Mouse (Mus musculus) C2C12 (cell line): ENCODE results near the gene Fam114a1. TPM values are rescaled to one million over a fixed set of nuclear protein-coding genes. Genes with fewer than 3 reads are reported as not detected.

Experiments
- H3K27me3 ChIP-seq: one replicate; pipeline ENCODE4 v1.6.1; 2011; ENCODE audit not compliant: control insufficient read depth, insufficient read depth, insufficient read length
- H3K36me3 ChIP-seq: one replicate; pipeline ENCODE4 v1.6.1; 2011; ENCODE audit not compliant: control insufficient read depth, insufficient read depth
- H3K4me3 ChIP-seq: one replicate; pipeline ENCODE4 v1.5.1; 2011; ENCODE audit warnings: mild to moderate bottlenecking, control low read depth; ENCODE audit not compliant: poor library complexity, insufficient read depth, severe bottlenecking
- H3K79me2 ChIP-seq: one replicate; pipeline ENCODE4 v1.6.1; 2011; ENCODE audit not compliant: control insufficient read depth, insufficient read depth
- H3K79me3 ChIP-seq: one replicate; pipeline ENCODE4 v1.6.1; 2011; ENCODE audit warnings: low read depth, control low read depth
- H3ac ChIP-seq: one replicate; pipeline ENCODE3; 2011; ENCODE audit warnings: low read depth; ENCODE audit not compliant: control insufficient read depth, insufficient read length
- CEBPB ChIP-seq: IDR thresholded peaks from one replicate; pipeline ENCODE4 v1.6.1; 2011; ENCODE audit warnings: low read depth, mild to moderate bottlenecking, control low read depth, moderate library complexity
- CTCF ChIP-seq: IDR thresholded peaks from one replicate; pipeline ENCODE4 v1.5.1; 2011; ENCODE audit not compliant: control insufficient read depth, insufficient read depth, insufficient read length
- FOSL1 ChIP-seq: IDR thresholded peaks from one replicate; pipeline ENCODE4 v1.8.0; 2011; ENCODE audit warnings: mild to moderate bottlenecking, low read length; ENCODE audit not compliant: poor library complexity, insufficient read depth, severe bottlenecking
- MAX ChIP-seq: IDR thresholded peaks from one replicate; pipeline ENCODE4 v1.6.1; 2011; ENCODE audit warnings: mild to moderate bottlenecking, control low read depth
- MYOD1 ChIP-seq: IDR thresholded peaks from one replicate; pipeline ENCODE4 v1.6.1; 2011; ENCODE audit warnings: low read depth; ENCODE audit not compliant: control insufficient read depth, insufficient read length
- MYOG ChIP-seq: IDR thresholded peaks from one replicate; pipeline ENCODE4 v1.6.1; 2011; ENCODE audit not compliant: control insufficient read depth, insufficient read length; ENCODE audit errors: extremely low read depth
- USF1 ChIP-seq: IDR thresholded peaks from one replicate; pipeline ENCODE4 v1.6.1; 2011; ENCODE audit warnings: low read depth, mild to moderate bottlenecking, control low read depth, moderate library complexity
- polyA plus RNA-seq: library from polyadenylated mRNA; unstranded; fragments of >200 nt; fragmentation: generic; extraction: Trizol; gene quantifications from one replicate; pipeline ENCODE4 v1.2.1, GENCODE M21; 2012; ENCODE audit warnings: missing spikeins

Fam114a1 gene
- polyA plus RNA-seq, 1 experiment, result 14.0 TPM

DNA sequence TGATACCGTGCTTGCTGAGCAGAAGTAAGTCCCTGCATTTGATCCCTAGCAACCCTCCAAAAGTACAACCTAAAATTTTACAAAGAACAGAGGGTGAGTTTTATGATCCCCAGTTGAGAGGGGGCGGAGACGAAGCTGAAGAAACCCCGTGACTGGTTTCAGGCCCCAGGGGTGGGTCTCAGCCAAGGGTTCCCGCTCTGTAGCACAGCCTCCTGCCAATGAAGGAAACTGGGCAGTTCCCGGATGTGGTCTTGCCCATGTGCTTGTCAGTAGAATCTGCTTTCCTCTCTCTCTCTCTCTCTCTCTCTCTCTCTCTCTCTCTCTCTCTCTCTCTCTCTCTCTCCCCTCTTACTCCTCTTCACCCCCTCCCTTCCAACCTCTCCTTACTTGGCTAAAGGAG is 56.0 kb downstream of the Fam114a1 start:
- Histone ChIP-seq H3K27me3 (no peaks in the 10 kb centered on the region), H3K4me3 (no peak overlapping the region), H3K79me2 (no peaks in the 10 kb centered on the region), H3K36me3 (peaks cover 27% of the 10 kb centered on the region), H3ac (no peak overlapping the region), H3K79me3 (no peaks in the 10 kb centered on the region)
- TF ChIP-seq USF1 (no peak), MAX (no peak), CTCF (no peak), CEBPB (no peak), MYOG (no peak), MYOD1 (no peak), FOSL1 (no peak)

DNA sequence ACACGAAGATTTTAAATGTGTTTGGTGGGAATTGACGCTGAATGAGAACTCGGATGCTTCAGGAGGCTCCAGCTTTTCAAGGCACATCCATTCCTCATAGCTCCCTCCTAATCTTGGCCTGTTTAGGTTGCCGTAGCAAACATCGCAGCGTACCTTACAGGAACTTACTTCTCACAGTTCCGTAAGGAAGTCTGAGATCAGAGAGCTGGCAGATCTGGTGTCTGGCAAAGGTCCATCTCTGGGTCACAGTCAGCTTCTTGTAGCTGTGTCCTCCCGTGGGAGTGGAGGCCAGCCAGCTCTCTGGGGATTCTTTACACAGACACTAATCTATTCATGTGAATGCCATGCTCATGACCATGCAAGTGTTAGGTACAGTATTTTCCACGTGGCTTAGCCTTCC is 56.9 kb downstream of the Fam114a1 start:
- no peaks in the 10 kb centered on the region for H3K79me2 ChIP-seq
- H3K4me3 ChIP-seq, result no peak overlapping the region
- H3K79me3 ChIP-seq, result no peaks in the 10 kb centered on the region
- peaks cover 24% of the 10 kb centered on the region for H3K36me3 ChIP-seq
- H3K27me3 ChIP-seq, result no peaks in the 10 kb centered on the region
- TF ChIP-seq CEBPB, result no peak
- no peak overlapping the region for H3ac ChIP-seq

DNA sequence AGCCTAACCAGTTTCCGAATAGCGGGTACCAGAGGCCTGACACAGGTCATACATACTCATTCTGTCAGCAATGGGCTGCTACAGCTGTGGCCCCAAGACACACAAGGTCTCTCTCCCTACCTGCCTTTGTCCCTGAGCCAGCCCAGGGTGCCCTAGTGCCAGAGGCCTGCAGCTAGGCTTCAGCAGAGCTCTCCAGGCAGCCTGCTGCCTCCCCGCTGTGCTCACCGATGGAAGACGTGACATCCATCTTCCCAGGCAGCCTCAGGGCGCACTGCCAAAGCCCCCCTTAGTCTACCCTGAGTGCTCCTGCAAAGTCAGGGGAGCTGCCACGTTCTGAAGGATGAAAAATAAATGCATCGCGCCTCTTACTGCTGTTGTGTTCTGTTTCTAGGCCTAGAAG is 58.1 kb downstream of the Fam114a1 start:
- no peaks in the 10 kb centered on the region for H3K27me3 ChIP-seq
- no peaks in the 10 kb centered on the region for H3K79me3 ChIP-seq
- TF ChIP-seq MAX (no peak), CTCF (no peak), MYOG (no peak), USF1 (no peak), MYOD1 (no peak), FOSL1 (no peak), CEBPB (no peak)
- H3K4me3 ChIP-seq, result no peak overlapping the region
- no peak overlapping the region for H3ac ChIP-seq
- peaks cover 21% of the 10 kb centered on the region for H3K36me3 ChIP-seq
- no peaks in the 10 kb centered on the region for H3K79me2 ChIP-seq

DNA sequence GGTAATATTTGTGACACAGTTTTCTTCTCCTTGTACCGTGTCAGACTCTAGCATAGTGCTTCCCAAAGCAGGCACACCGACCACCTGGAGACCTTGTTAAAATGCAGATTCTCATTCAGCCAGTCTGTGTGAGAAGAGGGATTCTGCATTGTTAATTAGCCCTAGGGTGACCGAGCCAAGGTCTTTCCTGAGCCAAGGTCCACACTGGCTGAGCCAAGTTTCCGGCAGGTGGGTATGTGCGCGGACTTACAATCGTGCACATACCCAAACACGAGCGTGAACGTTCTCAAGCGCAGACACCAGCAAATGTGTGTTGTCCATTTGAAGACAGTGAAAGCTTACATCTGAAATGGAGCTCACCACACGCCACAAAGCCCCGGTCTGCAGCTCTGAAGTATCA is 66.7 kb downstream of the Fam114a1 start:
- TF ChIP-seq CEBPB, result no peak
- TF ChIP-seq MYOG, result no peak
- no peak for TF ChIP-seq USF1
- no peak for TF ChIP-seq FOSL1
- no peak for TF ChIP-seq MYOD1
- TF ChIP-seq MAX, result no peak
- no peak for TF ChIP-seq CTCF
- Histone ChIP-seq H3K27me3 (no peaks in the 10 kb centered on the region), H3K79me2 (no peaks in the 10 kb centered on the region), H3K36me3 (no peaks in the 10 kb centered on the region), H3ac (no peak overlapping the region), H3K79me3 (no peaks in the 10 kb centered on the region), H3K4me3 (no peak overlapping the region)

DNA sequence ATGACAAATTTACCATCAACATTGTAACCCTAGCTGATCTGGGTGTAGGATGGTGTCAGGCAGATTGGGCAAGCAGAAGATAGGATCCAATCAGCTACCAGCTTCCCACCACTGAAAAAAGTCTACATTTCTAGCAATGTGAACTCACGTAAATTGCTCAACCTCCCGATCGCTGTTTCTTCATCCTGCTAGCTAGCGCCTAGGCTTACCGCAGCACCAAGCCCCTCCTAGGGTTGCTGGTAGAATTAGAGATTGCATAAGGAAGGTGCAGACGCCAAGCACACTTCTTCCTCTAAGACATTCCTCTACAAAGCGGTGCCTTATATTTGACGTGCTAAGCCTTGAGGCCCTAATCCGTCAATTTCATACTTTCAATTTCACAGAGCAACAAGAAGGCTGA is 68.4 kb downstream of the Fam114a1 start:
- H3K79me2 ChIP-seq, result no peaks in the 10 kb centered on the region
- no peak overlapping the region for H3ac ChIP-seq
- H3K36me3 ChIP-seq, result no peaks in the 10 kb centered on the region
- TF ChIP-seq FOSL1, result no peak
- no peak for TF ChIP-seq CTCF
- no peak for TF ChIP-seq USF1
- TF ChIP-seq MYOD1, result no peak
- TF ChIP-seq MAX, result no peak
- no peak for TF ChIP-seq MYOG
- no peak for TF ChIP-seq CEBPB
- no peaks in the 10 kb centered on the region for H3K79me3 ChIP-seq
- no peak overlapping the region for H3K4me3 ChIP-seq
- H3K27me3 ChIP-seq, result no peaks in the 10 kb centered on the region

DNA sequence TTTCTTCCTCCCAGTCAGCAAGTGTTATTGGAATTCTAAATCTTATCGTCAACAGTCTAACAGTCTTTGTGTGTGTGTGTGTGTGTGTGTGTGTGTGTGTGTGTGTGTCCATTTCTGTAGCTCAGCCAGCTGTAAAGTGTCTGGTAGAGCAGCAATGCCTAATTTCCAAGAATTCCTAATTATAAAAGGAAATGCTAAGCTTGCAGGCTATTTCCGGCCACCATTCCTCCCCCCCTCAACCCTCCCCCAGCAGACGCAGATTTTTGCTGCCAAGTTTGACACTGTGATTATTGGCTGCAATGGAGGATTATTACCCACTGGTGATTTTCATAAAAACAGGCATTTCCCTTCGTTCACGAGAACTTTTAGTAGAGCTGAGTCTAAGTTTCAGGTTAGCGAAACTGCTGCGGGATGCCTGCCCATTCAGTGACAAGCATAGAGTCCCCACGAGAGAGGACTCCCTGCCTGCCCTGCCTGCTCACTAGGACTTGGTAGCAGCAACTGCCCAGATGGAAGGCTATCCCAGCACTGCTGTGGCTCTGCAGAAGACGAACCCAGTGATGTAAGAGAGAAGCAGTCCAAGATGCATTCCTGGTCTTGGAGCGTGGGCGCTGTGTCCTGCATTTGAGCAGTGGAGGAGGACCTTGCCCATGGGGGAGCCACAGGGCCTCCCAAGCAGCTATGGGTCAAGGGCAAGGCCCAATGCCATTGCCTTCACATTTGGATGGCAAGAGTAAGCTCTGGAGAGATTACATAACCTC is 69.1 kb downstream of the Fam114a1 start:
- Histone ChIP-seq H3K79me3 (no peaks in the 10 kb centered on the region), H3K79me2 (no peaks in the 10 kb centered on the region), H3K36me3 (no peaks in the 10 kb centered on the region), H3K4me3 (no peak overlapping the region), H3ac (no peak overlapping the region), H3K27me3 (no peaks in the 10 kb centered on the region)
- TF ChIP-seq FOSL1 (no peak), MAX (no peak), USF1 (no peak), CEBPB (no peak), CTCF (no peak), MYOG (no peak), MYOD1 (no peak)
